Mouse (Mus musculus) gastrocnemius, postnatal 14 days (tissue): ENCODE data around the gene Tpst1. TPM values are rescaled to one million over a fixed set of nuclear protein-coding genes. Genes with fewer than 3 reads are reported as not detected.

ENCODE experiments used
- DNase-seq: peaks from one replicate; pipeline ENCODE4 v3.0.0; 2021; ENCODE audit warnings: mixed read lengths
- intact Hi-C: fragments of 180-260 bp; cut with DNase I; formaldehyde crosslinking; loops from one replicate; pipeline ENCODE4 v1.15.1; 2025; ENCODE audit warnings: low total_unique reads
- total RNA-seq, 2 experiments: library from RNA; stranded (reverse); gene quantifications; 2 replicates each; pipeline ENCODE4 v1.2.3; 2021

Gene Tpst1
- total RNA-seq, 2 experiments from 2014 or later, result 15.6 to 22.6 TPM

DNA sequence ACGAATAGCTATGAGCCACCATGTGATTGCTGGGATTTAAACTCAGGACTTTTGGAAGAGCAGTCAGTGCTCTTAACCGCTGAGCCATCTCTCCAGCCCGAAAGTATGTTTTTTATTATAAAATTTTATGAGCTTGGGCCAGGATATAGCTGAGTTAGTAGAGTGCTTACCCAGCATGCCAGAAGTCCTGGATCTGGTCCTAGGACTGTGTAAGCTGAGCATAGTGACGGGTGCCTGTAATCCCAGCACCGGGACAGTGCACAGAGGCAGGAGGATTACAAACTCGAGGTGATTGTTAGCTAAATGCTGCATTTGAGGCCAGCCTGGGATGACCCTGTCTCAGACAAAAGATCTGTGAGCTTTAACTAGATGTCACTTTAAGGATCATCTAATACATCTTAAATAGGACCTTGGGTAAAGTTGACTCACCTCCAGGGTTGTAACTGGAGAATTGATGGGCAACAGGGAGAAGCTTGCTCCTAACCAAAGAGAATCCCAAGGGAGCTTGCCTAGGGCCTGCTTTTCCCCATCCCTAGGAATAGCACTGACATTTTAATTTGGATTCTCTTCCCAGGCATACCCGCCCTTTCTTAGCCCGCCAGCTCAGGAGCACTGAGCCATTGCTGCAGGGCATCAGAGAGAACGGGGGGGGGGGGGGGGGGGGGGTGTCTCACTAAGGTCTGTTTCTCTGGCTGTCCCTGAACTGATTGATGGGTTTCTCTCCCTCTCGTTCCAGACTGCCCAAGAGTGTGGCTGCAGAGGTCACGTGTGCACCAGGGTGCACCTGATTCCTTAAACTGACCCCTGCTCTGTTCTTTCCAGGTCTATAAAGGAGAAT lies 55.8 kb downstream of the Tpst1 start:
- intact Hi-C loops, result no loop called here

DNA sequence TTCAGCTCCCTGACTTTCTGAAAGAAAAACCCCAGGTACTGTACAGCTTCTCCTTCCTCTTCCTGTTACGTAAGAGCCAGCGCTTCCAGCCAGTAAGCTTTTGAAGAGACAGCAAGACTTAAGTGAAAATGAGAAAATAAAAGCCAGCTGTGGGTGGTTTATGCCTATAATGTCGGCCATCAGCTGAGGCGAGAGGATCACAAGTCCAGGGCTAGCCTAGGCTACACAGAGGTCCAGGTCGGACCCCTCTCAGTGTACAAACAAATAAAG lies 56.3 kb downstream of the Tpst1 start:
- DNase-seq, result no peak
- intact Hi-C loops, result no loop called here

More for the DNA sequence above, 55.8 kb downstream of the Tpst1 start:
- peak; percentile 35 for DNase-seq

DNA sequence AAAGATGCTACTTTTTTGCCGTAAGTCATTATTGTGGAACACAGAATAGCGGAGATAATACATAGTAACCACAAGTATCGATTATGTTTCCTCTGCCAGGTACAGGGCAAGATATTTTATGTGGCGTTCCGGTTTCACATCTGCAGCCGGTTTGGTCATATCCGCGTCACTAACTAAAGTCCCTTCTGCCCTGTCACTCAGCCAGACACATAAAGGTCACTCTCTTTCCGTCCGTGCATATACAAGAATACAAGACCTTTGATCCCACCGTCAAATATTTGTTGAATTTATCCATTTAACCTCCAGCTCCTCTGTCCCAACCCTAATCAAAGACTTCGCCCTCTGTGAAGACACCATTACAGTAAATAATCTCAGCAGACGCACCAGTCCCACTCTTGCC lies 63.5 kb downstream of the Tpst1 start:
- intact Hi-C loops, result loop anchor here (5.0 kb wide), 1 partner anchor 89 kb away; no protein-coding TSS in a partner anchor
- no peak for DNase-seq

DNA sequence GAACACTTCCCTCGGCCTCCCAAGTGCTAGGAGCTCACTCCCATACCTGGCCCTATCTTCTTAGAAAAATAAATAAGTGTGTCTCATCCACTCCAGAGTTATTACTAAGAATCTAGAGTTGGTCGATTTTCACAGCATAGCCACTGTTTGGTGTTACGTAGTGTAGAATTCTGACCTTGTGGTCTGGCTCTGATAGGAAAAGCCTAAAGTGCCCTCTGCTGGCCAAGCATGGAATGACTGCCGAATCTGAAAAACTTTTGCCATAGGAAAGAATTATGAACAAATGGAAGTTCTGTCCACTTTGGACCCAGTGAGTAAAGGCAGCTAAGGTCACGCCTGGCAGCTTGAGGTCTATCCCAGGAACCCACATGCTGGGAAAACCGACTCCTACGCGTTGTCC lies 66.3 kb downstream of the Tpst1 start:
- peak; percentile 68 for DNase-seq
- intact Hi-C loops, result loop anchor here (5.0 kb wide), 1 partner anchor 92 kb away; no protein-coding TSS in a partner anchor

DNA sequence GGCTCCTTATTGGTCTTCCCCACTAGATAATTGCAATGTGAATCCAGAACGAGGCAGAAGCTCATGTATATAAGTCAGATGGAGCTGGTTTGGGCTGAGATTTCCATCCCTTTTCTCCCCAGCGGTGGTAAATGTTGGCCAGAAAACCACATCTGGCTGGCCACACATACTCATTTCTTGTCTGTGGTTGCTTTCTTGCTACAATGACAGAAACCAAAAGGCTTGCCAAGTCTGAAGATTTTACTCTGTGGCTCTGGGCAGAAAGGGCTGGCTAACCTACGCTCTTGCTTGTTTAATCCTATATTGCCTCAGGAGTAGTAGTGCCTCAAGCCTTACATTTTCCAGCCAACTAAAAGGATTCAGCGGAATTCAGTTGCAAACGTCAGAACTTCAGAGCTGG lies 68.0 kb downstream of the Tpst1 start:
- no peak for DNase-seq
- intact Hi-C loops, result no loop called here

DNA sequence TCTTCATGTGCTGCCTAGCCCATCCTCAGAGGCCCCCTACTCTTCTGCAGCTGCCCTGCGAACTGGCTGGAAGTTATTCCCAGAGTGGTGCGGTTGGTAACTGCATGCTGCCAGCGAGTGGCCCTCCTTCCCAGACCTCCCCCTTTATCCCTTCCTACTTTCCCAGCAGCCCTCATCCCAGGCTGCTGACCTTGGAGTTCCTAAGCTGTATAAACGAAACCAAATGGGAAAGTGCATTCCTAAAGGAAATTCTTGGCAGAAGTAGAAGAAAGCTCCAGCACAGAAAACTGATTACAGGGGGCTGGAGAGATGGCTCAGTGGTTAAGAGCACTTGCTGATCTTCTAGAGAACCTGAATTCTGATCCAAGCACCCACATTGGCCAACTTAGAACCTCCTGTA lies 68.9 kb downstream of the Tpst1 start:
- intact Hi-C loops, result no loop called here
- DNase-seq, result no peak

DNA sequence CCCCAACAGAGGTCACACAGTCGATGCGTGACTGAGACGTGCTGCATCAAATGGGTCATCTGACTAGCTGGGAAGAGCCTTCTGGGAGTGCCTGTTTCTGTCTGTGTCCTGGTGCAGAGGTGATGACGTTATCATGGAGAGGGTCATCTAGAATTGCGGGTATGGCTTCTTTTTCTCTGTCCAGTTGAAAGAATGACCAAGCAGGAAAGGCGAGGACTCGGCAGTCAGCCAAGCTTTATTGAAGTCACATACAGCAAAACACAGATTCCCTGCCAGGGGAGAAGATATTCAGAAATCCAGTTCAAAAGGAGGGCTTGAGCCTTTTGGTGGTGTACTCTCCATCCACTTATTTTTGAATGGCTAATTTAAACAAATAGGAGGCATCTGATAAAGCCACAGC lies 70.0 kb downstream of the Tpst1 start:
- intact Hi-C loops, result no loop called here
- DNase-seq, result no peak

DNA sequence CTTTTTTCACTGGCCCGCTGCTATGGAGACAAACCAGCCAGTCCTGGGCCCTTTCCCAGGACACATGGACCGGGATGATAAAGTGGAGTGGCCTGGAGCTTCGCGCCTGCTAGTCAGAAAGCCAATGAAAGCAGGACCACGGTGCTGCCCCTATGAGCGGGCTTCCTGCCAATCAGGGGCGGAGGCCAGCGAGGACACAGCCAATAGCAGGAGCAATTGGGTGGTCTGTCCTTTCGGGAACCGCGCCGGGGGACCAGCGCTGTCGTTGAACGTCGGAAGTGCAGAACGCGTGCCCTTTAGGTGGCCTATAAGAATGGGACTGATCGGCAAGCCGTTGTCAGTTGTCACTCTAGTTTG lies 70.8 kb downstream of the Tpst1 start:
- DNase-seq, result peak; percentile 77
- intact Hi-C loops, result no loop called here

DNA sequence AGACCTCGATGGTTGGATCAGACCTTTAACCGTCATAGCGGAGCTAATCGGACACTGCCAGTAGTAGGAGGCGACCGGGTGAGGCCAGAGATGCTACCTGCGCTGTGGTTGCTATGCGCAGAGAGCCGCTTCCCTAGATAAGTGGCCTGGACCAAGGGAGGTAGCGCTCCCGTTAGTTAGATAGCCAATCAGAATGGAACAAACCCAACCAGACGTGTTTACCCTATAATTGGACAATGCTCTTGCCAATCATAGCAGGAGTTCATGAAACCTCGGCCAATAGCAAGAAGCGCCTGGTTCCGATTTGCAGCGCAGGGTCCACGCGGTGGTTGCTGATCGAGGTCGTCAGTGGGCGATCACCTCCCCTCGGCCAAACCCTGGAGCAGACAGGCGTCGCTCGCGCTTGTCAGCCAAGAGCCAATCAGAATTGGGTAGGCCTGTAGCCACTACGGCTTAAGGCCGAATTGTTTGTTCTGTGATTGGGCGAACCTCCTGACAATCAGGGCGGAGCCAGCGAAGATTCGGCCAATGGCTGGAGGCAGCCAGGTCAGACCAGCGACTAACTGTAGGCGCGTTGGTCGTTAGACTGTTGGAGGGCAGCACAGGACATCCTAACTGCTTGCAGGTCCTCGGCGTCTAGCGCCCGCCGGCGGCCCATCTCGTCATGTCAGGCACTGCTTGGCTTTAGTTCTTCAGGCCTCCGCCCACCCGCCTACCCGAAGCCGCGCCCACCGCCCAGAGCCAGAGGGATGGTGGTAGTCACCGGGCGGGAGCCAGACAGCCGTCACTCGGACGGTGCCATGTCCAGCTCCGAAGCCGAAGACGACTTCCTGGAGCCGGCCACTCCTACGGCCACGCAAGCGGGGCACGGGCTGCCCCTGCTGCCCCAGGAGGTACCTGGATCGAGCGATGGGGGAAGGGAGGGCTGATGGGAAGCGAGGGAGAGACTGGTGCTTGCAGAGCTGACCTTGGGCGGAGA lies 71.5 kb downstream of the Tpst1 start, which contains the start of gene Kctd7:
Gene Kctd7 (plus strand): TSS at position 528 of the 979 bp plus-strand sequence.
- intact Hi-C loops, result no loop called here

DNA sequence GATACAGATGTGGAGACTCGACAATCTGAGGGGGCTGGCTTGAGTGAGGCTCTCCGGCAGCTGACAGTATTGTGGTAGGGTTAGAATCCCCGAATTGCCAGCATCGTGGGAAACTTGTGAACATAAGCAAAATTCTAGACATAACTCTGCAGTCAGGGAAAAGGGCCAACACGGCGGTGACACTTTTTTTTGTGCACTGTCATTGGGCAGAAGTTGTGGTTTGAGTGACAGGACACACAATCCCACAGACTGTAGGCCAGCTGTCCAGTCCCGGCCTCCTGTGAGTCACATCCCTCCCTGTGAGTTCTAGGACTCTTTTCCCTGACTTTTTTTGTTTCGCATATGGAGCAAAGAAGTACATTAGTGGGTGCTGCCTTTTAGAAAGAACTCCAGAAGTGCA lies 72.8 kb downstream of the Tpst1 start:
- intact Hi-C loops, result no loop called here
- DNase-seq, result no peak

More for the DNA sequence above, 71.5 kb downstream of the Tpst1 start, which contains the start of gene Kctd7:
- peak; percentile 96 for DNase-seq

DNA sequence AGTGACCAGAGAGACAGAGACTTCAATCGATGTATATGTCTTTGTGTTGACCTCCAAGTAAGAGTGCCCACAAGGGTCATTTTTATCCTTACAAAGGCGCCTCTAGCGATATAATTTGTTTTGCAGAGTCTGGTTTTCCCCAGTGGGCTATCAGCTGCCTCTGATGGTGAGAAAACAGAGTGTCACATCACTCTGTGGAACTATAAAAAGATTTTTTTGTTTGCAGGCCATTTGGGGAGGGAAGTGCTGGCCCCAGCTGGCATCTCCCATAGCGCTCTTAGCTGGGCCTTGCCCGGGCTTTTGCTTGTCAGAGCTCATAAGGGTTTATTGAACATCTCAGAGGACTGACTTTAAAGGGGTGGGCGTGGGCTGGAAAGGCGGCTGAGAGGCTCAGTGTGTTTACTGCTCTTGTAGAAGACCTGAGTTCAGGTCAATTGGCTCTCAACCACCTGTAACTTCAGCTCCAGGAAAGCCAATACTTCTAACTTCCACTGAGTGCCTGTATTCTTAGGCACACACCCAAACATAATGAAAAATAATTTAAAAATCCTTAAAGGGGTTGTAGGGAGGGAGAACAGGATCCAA lies 76.7 kb downstream of the Tpst1 start:
- intact Hi-C loops, result no loop called here
- no peak for DNase-seq

DNA sequence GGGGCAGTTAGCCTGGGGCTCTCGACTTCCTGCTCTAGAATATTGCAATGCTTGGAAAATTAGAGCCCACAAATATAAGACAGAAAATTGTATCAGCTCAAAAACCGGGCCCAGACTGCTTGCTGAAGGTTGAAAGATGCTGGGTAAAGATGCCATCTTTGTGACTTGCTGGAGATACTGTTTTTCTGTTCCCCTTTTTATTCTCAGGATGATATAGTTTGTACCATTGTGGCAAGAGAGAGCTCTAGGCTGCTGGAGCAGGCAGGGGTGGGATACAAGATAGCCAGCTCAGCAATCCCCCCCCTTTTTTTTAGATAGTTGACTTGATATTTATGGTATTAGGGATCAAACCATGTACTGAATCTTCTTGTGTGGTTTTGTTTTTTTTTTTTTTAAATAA lies 81.2 kb downstream of the Tpst1 start:
- intact Hi-C loops, result no loop called here
- DNase-seq, result no peak

DNA sequence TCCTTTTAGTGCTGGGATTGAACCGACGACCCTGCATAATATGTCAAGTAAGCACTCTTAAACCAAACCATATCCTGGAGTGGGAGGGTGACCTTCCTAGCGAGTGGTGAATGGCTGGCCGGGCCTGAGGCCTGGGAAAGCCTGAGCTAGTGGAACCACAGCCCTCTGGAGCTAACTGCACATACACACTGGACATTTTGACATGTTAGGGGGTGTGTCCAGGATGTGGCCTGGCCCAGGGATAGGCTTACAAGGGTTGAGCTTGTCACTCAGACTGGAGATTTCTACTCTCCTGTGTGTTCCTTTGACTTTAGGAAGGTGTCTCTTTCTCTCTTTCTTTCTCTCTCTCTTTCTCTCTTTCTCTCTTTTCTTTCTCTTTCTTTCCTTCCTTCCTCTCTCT lies 85.4 kb downstream of the Tpst1 start:
- intact Hi-C loops, result no loop called here

DNA sequence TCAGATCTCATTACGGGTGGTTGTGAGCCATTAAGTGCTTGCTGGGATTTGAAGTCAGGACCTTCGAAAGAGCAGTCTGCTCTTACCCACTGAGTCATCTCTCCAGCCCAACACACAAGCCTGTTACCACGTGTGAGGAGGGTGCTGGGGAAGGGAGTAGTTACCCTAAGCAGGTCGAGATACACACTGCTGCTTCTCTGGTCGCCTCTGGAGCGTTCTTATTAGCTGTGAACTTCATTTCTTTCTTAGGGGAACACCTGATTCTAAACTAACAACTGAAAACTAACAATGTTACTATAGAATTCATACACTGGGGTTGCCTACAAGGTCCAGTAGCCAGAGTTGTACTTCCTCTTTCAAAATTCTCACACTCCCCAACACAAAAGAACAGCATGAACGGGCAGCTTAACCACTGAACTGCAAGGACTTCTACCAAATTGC lies 86.7 kb downstream of the Tpst1 start:
- intact Hi-C loops, result no loop called here
- DNase-seq, result no peak

More for the DNA sequence above, 85.4 kb downstream of the Tpst1 start:
- no peak for DNase-seq

DNA sequence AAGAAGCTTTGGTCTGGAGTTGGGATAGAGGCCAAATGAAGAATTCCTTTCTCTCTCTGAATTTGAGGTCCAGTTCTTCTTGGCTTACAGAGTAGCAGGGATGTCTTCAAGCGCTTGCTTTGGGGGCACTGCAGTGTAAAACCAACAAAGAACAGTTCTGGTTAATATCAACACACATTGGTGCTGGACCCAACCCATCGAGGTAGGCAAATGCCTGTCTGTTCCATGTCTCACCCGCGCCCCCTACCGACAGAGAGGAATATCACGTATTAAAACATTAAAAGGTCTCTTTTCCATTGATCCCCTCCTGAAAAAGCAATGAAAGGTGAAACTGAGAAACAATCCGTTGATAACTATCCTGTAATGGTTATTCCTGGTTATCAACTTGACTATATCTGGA lies 90.5 kb downstream of the Tpst1 start:
- peak; percentile 80 for DNase-seq
- intact Hi-C loops, result no loop called here

DNA sequence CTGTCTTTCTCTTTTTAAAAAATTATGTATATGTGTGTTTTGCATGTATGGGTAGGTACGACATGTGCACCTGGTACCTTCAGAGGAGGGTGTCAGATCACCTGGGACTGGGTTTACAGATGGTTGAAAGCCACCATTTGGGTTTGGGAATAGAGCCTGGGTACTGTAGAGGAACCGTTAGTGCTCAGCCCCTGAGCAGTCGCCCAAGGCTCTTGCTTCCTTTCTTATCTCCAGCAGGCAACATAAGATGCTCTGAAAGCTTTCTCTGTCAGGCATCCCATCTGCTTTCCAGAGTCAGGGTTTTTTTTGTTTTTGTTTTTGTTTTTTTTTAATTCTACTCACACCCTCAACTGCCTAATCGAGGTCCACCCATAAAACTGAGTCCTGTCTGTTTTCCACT lies 92.1 kb downstream of the Tpst1 start:
- no peak for DNase-seq
- intact Hi-C loops, result no loop called here

DNA sequence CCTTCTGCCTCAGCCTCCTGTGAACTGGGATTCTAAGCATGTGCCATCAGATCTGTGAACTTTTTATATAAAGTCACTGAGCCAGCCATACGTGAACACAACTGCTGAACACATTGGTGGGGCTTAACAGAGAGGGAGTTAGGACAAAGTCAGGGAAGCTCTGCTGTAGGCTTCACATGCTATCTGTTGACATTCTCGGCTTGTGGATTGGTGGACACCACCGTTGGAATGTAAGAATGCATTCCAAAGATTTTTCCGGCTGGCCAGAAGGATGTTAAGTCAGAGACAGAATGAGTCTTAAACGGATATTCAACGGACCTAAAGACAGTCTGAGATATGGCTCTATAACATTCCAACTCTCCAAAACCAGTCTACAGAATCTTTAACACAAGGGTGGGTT lies 96.0 kb downstream of the Tpst1 start:
- no peak for DNase-seq
- intact Hi-C loops, result no loop called here

DNA sequence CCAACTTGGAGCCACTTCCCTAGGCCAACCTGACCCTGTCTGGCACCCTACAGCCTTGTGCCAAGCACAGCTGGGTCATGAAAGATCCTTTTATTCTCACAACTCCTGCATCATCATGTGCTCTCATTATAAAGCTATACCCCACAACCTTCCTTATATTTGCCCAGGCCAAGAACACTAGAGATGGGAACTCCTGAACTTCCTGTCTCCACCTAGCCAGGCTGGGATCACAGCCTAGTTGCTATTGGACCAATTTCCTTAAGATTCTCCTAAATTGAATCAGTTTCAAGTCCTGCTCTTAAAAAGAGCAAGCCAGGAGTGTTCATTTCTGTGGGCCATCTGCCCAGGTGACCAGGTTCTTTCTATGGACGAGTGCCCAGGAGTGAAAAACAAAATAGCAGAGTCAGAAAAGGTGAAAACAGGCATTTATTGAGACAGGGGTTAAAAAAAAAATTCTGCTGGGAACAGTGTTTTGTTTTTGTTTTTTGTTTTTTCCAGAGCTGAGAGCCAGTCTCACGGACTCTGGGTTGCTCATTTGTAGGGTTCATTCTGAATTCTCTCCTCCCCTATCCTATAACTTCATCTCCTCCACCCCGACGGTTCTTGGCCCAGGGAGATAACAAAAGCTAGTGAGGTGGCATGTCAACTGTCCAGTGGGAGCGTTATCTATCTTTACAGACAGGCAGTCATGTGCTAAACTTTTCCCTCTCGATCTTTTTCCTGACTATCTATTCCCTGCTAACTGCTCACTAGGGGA lies 97.7 kb downstream of the Tpst1 start:
- DNase-seq, result no peak
- intact Hi-C loops, result no loop called here

DNA sequence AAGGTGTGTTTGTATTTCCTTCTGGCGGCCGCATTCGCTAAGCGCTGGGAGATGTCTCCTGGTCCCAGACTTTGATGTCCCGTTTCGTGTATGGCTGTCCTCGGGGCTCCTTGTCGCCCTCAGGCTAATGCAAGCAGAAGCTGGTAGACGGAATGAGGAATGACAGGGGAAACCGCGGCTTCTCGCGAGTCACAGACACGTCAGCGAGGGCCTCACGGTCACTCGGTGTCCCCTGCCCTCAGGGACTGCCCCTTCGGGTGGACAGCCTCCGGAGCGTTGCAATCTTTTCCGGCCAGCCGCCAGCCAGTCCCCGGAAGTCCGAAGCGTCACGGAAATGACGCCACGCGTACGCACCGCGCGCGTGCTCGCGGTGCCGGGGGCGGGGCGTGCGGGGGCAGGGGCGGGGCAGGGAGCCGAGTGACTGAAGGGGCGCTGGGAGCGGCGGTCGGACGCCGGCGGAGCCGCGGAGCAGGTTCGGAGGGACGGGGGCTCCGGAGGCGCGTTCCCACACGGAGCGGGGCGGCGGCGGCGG lies 98.4 kb downstream of the Tpst1 start, which contains the start of gene Rabgef1:
Gene Rabgef1 (plus strand): TSS at position 376 of the 532 bp plus-strand sequence.
- peak; percentile 95 for DNase-seq
- intact Hi-C loops, result no loop called here
